Mouse (Mus musculus) myocyte (in vitro differentiated cells): Measurements from ENCODE around the gene Zfp46. TPM values are rescaled to one million over a fixed set of nuclear protein-coding genes. Genes with fewer than 3 reads are reported as not detected.
A peak's percentile ranks its signal among the peaks of the same experiment; 100 is the strongest.

Experiments used
- H3K27me3 ChIP-seq: one replicate; pipeline ENCODE4 v1.6.1; 2011; ENCODE audit not compliant: control insufficient read depth, insufficient read depth, insufficient read length
- H3K36me3 ChIP-seq: one replicate; pipeline ENCODE4 v1.6.1; 2011; ENCODE audit not compliant: control insufficient read depth, insufficient read depth
- H3K4me2 ChIP-seq: one replicate; pipeline ENCODE4 v1.6.1; 2011; ENCODE audit warnings: low read depth, control low read depth
- H3K4me3 ChIP-seq: one replicate; pipeline ENCODE4 v1.5.1; 2011; ENCODE audit warnings: mild to moderate bottlenecking, control low read depth, moderate library complexity
- H3K79me2 ChIP-seq: one replicate; pipeline ENCODE4 v1.6.1; 2011; ENCODE audit not compliant: control insufficient read depth, insufficient read depth
- H3ac ChIP-seq: one replicate; pipeline ENCODE4 v1.6.1; 2011; ENCODE audit not compliant: control insufficient read depth, insufficient read length
- CEBPB ChIP-seq: IDR thresholded peaks from 2 replicates; pipeline ENCODE4 v1.6.1; 2011; ENCODE audit warnings: mild to moderate bottlenecking, moderate library complexity; ENCODE audit not compliant: poor library complexity, insufficient read depth, severe bottlenecking
- E2F4 ChIP-seq: IDR thresholded peaks from one replicate; pipeline ENCODE4 v1.6.1; 2011; ENCODE audit warnings: mild to moderate bottlenecking, control low read depth, moderate library complexity; ENCODE audit not compliant: insufficient read depth
- MAX ChIP-seq: IDR thresholded peaks from one replicate; pipeline ENCODE4 v1.6.1; 2011; ENCODE audit warnings: low read depth, mild to moderate bottlenecking, control low read depth
- MYOD1 ChIP-seq, 3 experiments: IDR thresholded peaks; one replicate each; pipeline ENCODE4 v1.6.1; 2011; ENCODE audit warnings: control low read depth in 2 of 3, low read depth in 2 of 3, mild to moderate bottlenecking in 2 of 3, moderate library complexity in 1 of 3; ENCODE audit not compliant: insufficient read length in 2 of 3, control insufficient read depth in 1 of 3
- MYOG ChIP-seq, 3 experiments: IDR thresholded peaks; one replicate each; pipeline ENCODE4 v1.6.1; 2011; ENCODE audit warnings: control low read depth in 2 of 3, low read depth in 2 of 3, mild to moderate bottlenecking in 2 of 3; ENCODE audit not compliant: insufficient read length in 2 of 3, control insufficient read depth in 1 of 3, insufficient read depth in 1 of 3
- POLR2A ChIP-seq: IDR thresholded peaks from one replicate; pipeline ENCODE4 v1.6.1; 2011; ENCODE audit warnings: low read depth, mild to moderate bottlenecking, control low read depth, moderate library complexity; ENCODE audit not compliant: insufficient read length
- POLR2AphosphoS2 ChIP-seq: IDR thresholded peaks from one replicate; pipeline ENCODE4 v1.6.1; 2011; ENCODE audit warnings: low read depth, control low read depth; ENCODE audit not compliant: insufficient read length
- REST ChIP-seq: IDR thresholded peaks from one replicate; pipeline ENCODE4 v1.6.1; 2011; ENCODE audit warnings: mild to moderate bottlenecking, control low read depth, moderate library complexity; ENCODE audit not compliant: insufficient read depth, insufficient read length
- SRF ChIP-seq: IDR thresholded peaks from one replicate; pipeline ENCODE4 v1.6.1; 2011; ENCODE audit warnings: low read depth; ENCODE audit not compliant: control insufficient read depth, insufficient read length
- TCF12 ChIP-seq: IDR thresholded peaks from one replicate; pipeline ENCODE4 v1.6.1; 2011; ENCODE audit warnings: mild to moderate bottlenecking, control low read depth; ENCODE audit not compliant: poor library complexity, insufficient read depth, severe bottlenecking
- TCF3 ChIP-seq: IDR thresholded peaks from one replicate; pipeline ENCODE4 v1.6.1; 2011; ENCODE audit warnings: low read depth, control low read depth; ENCODE audit not compliant: insufficient read length
- USF1 ChIP-seq: IDR thresholded peaks from one replicate; pipeline ENCODE4 v1.6.1; 2011; ENCODE audit warnings: low read depth, mild to moderate bottlenecking, control low read depth, moderate library complexity
- polyA plus RNA-seq: library from polyadenylated mRNA; unstranded; fragments of >200 nt; fragmentation: generic; extraction: Trizol; gene quantifications from one replicate; pipeline ENCODE4 v1.2.1, GENCODE M21; 2012; ENCODE audit warnings: missing spikeins

Gene Zfp46
- polyA plus RNA-seq, 1 experiment, result 9.4 TPM

GRCm38 (mm10) chr4:136240955-136241354 is 43.5 kb upstream of the Zfp46 start:
- H3K4me2 ChIP-seq, result no peak overlapping the region
- peaks cover 4% of the 10 kb centered on the region for H3K36me3 ChIP-seq
- H3K79me2 ChIP-seq, result no peaks in the 10 kb centered on the region
- H3ac ChIP-seq, result no peak overlapping the region
- no peak overlapping the region for H3K4me3 ChIP-seq
- H3K27me3 ChIP-seq, result no peaks in the 10 kb centered on the region
- TF ChIP-seq TCF3 (no peak), CEBPB (no peak)

GRCm38 (mm10) chr4:136242065-136242703 is 42.3 kb upstream of the Zfp46 start:
- H3K4me3 ChIP-seq, result no peak overlapping the region
- no peak overlapping the region for H3ac ChIP-seq
- no peaks in the 10 kb centered on the region for H3K79me2 ChIP-seq
- no peaks in the 10 kb centered on the region for H3K36me3 ChIP-seq
- H3K4me2 ChIP-seq, result no peak overlapping the region
- no peaks in the 10 kb centered on the region for H3K27me3 ChIP-seq
- TF ChIP-seq POLR2A (no peak), TCF3 (no peak), TCF12 (no peak), SRF (no peak), MYOD1 (IDR thresholded peaks at IDR 0.05; ENCODE audit: control insufficient read depth in 1 of 3, insufficient read length in 2 of 3, low read depth in 2 of 3) (no peak), POLR2AphosphoS2 (no peak), USF1 (peak; percentile 25)

- H3ac ChIP-seq, result no peak overlapping the region
- H3K27me3 ChIP-seq, result no peaks in the 10 kb centered on the region
- no peak overlapping the region for H3K4me3 ChIP-seq
- H3K36me3 ChIP-seq, result no peaks in the 10 kb centered on the region
- H3K4me2 ChIP-seq, result no peak overlapping the region
- no peaks in the 10 kb centered on the region for H3K79me2 ChIP-seq
- no peak for TF ChIP-seq POLR2A
Observed at GRCm38 (mm10) chr4:136242728-136243127, 41.8 kb upstream of the Zfp46 start.

GRCm38 (mm10) chr4:136244208-136244607 is 40.3 kb upstream of the Zfp46 start:
- H3K79me2 ChIP-seq, result no peaks in the 10 kb centered on the region
- TF ChIP-seq E2F4 (no peak), TCF3 (no peak), TCF12 (no peak), MYOD1 (IDR thresholded peaks at IDR 0.05; ENCODE audit: control insufficient read depth in 1 of 3, insufficient read length in 2 of 3, low read depth in 2 of 3) (no peak), MAX (no peak), USF1 (no peak), POLR2A (no peak), POLR2AphosphoS2 (no peak), SRF (no peak), REST (no peak), CEBPB (no peak), MYOG (IDR thresholded peaks at IDR 0.05; ENCODE audit: control insufficient read depth in 1 of 3, insufficient read depth in 1 of 3, insufficient read length in 2 of 3, low read depth in 2 of 3) (no peak)
- H3K27me3 ChIP-seq, result no peaks in the 10 kb centered on the region
- no peak overlapping the region for H3K4me3 ChIP-seq
- H3ac ChIP-seq, result no peak overlapping the region
- no peaks in the 10 kb centered on the region for H3K36me3 ChIP-seq
- H3K4me2 ChIP-seq, result no peak overlapping the region

GRCm38 (mm10) chr4:136245681-136246080 is 38.8 kb upstream of the Zfp46 start:
- Histone ChIP-seq H3K4me2 (no peak overlapping the region), H3K27me3 (no peaks in the 10 kb centered on the region), H3K4me3 (no peak overlapping the region), H3K79me2 (no peaks in the 10 kb centered on the region), H3K36me3 (no peaks in the 10 kb centered on the region), H3ac (no peak overlapping the region)
- no peak for TF ChIP-seq MAX

GRCm38 (mm10) chr4:136246568-136246969 is 37.9 kb upstream of the Zfp46 start:
- Histone ChIP-seq H3K4me2 (no peak overlapping the region), H3ac (no peak overlapping the region), H3K4me3 (no peak overlapping the region), H3K27me3 (no peaks in the 10 kb centered on the region), H3K79me2 (no peaks in the 10 kb centered on the region), H3K36me3 (no peaks in the 10 kb centered on the region)
- no peak for TF ChIP-seq USF1
- TF ChIP-seq E2F4, result no peak
- TF ChIP-seq MYOG (IDR thresholded peaks at IDR 0.05; ENCODE audit: control insufficient read depth in 1 of 3, insufficient read depth in 1 of 3, insufficient read length in 2 of 3, low read depth in 2 of 3), result no peak
- TF ChIP-seq POLR2A, result no peak
- TF ChIP-seq CEBPB, result no peak
- TF ChIP-seq REST, result no peak
- no peak for TF ChIP-seq MAX
- no peak for TF ChIP-seq SRF
- TF ChIP-seq TCF12, result no peak
- TF ChIP-seq MYOD1 (IDR thresholded peaks at IDR 0.05; ENCODE audit: control insufficient read depth in 1 of 3, insufficient read length in 2 of 3, low read depth in 2 of 3), result no peak
- no peak for TF ChIP-seq TCF3
- TF ChIP-seq POLR2AphosphoS2, result no peak
